Mouse (Mus musculus) limb, embryonic 10.5 days (tissue): ENCODE results near the gene Ggps1. TPM values are rescaled to one million over a fixed set of nuclear protein-coding genes. Genes with fewer than 3 reads are reported as not detected.

ENCODE experiments used
- DNase-seq: peaks from one replicate; pipeline ENCODE4 v3.0.0-alpha.2; 2017; ENCODE audit warnings: low spot score
- H3K27ac ChIP-seq: fragments of 300-500 bp; sonication (generic); 2 replicates; pipeline ENCODE4 v1.5.1; 2016; ENCODE audit warnings: mild to moderate bottlenecking
- H3K27me3 ChIP-seq: fragments of 300-500 bp; sonication (generic); 2 replicates; pipeline ENCODE4 v1.6.1; 2016; ENCODE audit warnings: low read depth, mild to moderate bottlenecking; ENCODE audit not compliant: poor library complexity, severe bottlenecking
- H3K36me3 ChIP-seq: fragments of 300-500 bp; sonication (generic); 2 replicates; pipeline ENCODE4 v1.6.1; 2016; ENCODE audit warnings: mild to moderate bottlenecking, moderate library complexity
- H3K4me1 ChIP-seq: fragments of 300-500 bp; sonication (generic); 2 replicates; pipeline ENCODE4 v1.6.1; 2016
- H3K4me3 ChIP-seq: fragments of 300-500 bp; sonication (generic); 2 replicates; pipeline ENCODE4 v1.5.1; 2016; ENCODE audit warnings: mild to moderate bottlenecking, moderate library complexity
- H3K9me3 ChIP-seq: fragments of 300-500 bp; sonication (generic); replicated peaks from 2 replicates; pipeline ENCODE4 v1.6.1; 2016; ENCODE audit warnings: mild to moderate bottlenecking
- WGBS: fragments of 180-500 bp; shearing (Covaris S2); methylation state at CpG from one replicate; pipeline ENCODE4 v1.1.7; 2016; 5-methylcytosine and 5-hydroxymethylcytosine counted together
- polyA plus RNA-seq: library from polyadenylated mRNA; unstranded; fragments of >200 nt; fragmentation: Nextera tagmentation; extraction: Ambion mirVana; gene quantifications from 2 replicates; pipeline ENCODE4 v1.2.1, GENCODE M21; 2016

The Ggps1 gene
- polyA plus RNA-seq, result 52.4 and 53.9 TPM in 2 replicates

- peak within 1 kb of the TSS; percentile 98 for H3K4me3 ChIP-seq
- H3K4me1 ChIP-seq, result peaks cover 11% of the 10 kb centered on the region
- no peaks in the 10 kb centered on the region for H3K9me3 ChIP-seq
- H3K36me3 ChIP-seq, result peaks cover 40% of the 10 kb centered on the region
- peak; percentile 95 for DNase-seq
- WGBS, result under 1% methylated on average over 64 of the region's 64 CpGs
- H3K27ac ChIP-seq, result peak within 1 kb of the TSS; percentile 98
- no peaks in the 10 kb centered on the region for H3K27me3 ChIP-seq
These were observed at the start of gene Ggps1, which contains the start of gene Arid4b for GRCm38 (mm10) chr13:14063013-14063941. Gene Ggps1, minus strand, starts transcription at chr13:14063488. Gene Arid4b, plus strand, starts transcription at chr13:14063232.

DNA sequence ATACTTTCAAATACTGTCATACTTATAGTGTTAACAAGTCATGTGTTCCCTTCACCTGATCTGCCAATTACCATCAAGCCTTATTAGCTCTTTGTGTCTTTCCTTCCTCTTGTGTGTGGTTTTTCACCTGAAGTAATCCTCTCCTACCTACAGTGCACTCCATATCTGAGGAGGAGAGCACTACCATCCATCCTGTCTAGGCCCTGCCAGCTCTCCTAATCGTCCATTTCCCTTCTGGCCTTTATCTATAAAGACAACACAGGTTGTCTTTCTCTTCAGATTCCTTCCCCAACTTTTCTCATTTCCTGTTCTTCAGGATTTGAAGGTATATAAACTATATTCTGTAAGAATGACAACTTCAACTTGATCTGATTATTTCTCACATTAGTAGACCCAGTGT lies 47.9 kb upstream of the Ggps1 start:
- Histone ChIP-seq H3K36me3 (no peaks in the 10 kb centered on the region), H3K9me3 (no peaks in the 10 kb centered on the region), H3K27me3 (no peaks in the 10 kb centered on the region), H3K4me1 (peaks cover 8% of the 10 kb centered on the region), H3K4me3 (no peak overlapping the region), H3K27ac (no peak overlapping the region)
- DNase-seq, result no peak
- 69% methylated on average over 1 of the region's 1 CpGs for WGBS

- H3K27ac ChIP-seq, result no peak overlapping the region
- no peaks in the 10 kb centered on the region for H3K9me3 ChIP-seq
- 44% methylated on average over 2 of the region's 2 CpGs for WGBS
- no peaks in the 10 kb centered on the region for H3K36me3 ChIP-seq
- no peak overlapping the region for H3K4me3 ChIP-seq
- no peak for DNase-seq
- peaks cover 8% of the 10 kb centered on the region for H3K4me1 ChIP-seq
- no peaks in the 10 kb centered on the region for H3K27me3 ChIP-seq
These were observed 47.0 kb upstream of the Ggps1 start for GRCm38 (mm10) chr13:14110154-14110873.

- H3K27ac ChIP-seq, result no peak overlapping the region
- no peaks in the 10 kb centered on the region for H3K36me3 ChIP-seq
- H3K4me1 ChIP-seq, result no peaks in the 10 kb centered on the region
- no peaks in the 10 kb centered on the region for H3K9me3 ChIP-seq
- DNase-seq, result no peak
- WGBS, result 96% methylated on average over 1 of the region's 1 CpGs
- no peak overlapping the region for H3K4me3 ChIP-seq
- no peaks in the 10 kb centered on the region for H3K27me3 ChIP-seq
These were observed 39.7 kb upstream of the Ggps1 start for GRCm38 (mm10) chr13:14103026-14103425.

GRCm38 (mm10) chr13:14088669-14089068 lies 25.4 kb upstream of the Ggps1 start:
- Histone ChIP-seq H3K27me3 (no peaks in the 10 kb centered on the region), H3K27ac (no peak overlapping the region), H3K4me1 (no peaks in the 10 kb centered on the region), H3K4me3 (no peak overlapping the region), H3K36me3 (peaks cover 18% of the 10 kb centered on the region), H3K9me3 (no peaks in the 10 kb centered on the region)
- WGBS, result 100% methylated on average over 1 of the region's 1 CpGs
- no peak for DNase-seq

- no peaks in the 10 kb centered on the region for H3K4me1 ChIP-seq
- WGBS, result 91% methylated on average over 1 of the region's 1 CpGs
- peaks cover 30% of the 10 kb centered on the region for H3K36me3 ChIP-seq
- no peak for DNase-seq
- H3K27me3 ChIP-seq, result no peaks in the 10 kb centered on the region
- H3K9me3 ChIP-seq, result no peaks in the 10 kb centered on the region
- no peak overlapping the region for H3K27ac ChIP-seq
- H3K4me3 ChIP-seq, result no peak overlapping the region
These were observed 12.0 kb upstream of the Ggps1 start for GRCm38 (mm10) chr13:14075326-14075725.

- Histone ChIP-seq H3K36me3 (peaks cover 35% of the 10 kb centered on the region), H3K4me1 (no peaks in the 10 kb centered on the region), H3K4me3 (no peak overlapping the region), H3K27me3 (no peaks in the 10 kb centered on the region), H3K27ac (no peak overlapping the region), H3K9me3 (no peaks in the 10 kb centered on the region)
- WGBS, result 100% methylated on average over 1 of the region's 1 CpGs
- DNase-seq, result no peak
These were observed 11.1 kb upstream of the Ggps1 start for GRCm38 (mm10) chr13:14074371-14074770.

DNA sequence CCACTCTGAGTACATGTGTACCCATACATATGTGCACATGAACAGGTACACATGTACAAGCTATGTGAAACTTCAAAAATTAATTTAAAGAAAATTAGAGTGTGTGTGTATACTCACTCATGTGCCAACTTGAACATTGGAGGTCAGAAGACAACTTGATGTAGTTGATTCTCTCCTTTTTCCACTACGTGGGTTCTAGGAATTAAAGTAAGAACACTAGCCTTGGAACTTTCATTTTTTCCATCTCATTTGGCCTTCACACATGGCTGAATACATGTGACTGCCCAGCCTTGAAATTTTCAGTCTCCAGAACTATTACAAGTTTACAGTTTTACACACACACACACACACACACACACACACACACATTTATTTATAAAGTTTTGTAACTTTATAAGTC lies 6.0 kb upstream of the Ggps1 start:
- Histone ChIP-seq H3K27ac (no peak overlapping the region), H3K27me3 (no peaks in the 10 kb centered on the region), H3K4me1 (peaks cover 4% of the 10 kb centered on the region; the same call in 1 of the 2 replicates), H3K4me3 (no peak overlapping the region), H3K36me3 (peaks cover 56% of the 10 kb centered on the region), H3K9me3 (no peaks in the 10 kb centered on the region)
- DNase-seq, result no peak
- 97% methylated on average over 1 of the region's 1 CpGs for WGBS

DNA sequence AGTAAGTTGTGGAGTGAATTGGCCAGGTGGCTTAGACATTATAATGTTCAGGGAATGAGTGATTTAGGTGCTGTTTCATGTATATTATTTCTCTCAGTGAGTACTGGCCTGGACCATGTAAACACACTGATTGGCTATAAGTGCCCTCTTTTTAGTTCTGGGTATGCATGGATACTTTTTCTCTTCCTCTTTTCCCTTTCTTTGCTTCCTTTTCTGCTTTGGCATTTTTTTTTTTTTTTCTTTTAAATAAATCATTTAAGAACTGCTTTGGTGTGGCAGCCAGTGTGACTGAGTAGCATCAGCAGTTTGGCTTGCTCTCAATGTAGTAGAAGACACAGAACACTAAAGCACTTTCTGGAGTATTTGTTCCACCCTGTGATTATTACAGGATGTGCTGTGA lies 4.7 kb upstream of the Ggps1 start:
- peaks cover 55% of the 10 kb centered on the region for H3K36me3 ChIP-seq

DNA sequence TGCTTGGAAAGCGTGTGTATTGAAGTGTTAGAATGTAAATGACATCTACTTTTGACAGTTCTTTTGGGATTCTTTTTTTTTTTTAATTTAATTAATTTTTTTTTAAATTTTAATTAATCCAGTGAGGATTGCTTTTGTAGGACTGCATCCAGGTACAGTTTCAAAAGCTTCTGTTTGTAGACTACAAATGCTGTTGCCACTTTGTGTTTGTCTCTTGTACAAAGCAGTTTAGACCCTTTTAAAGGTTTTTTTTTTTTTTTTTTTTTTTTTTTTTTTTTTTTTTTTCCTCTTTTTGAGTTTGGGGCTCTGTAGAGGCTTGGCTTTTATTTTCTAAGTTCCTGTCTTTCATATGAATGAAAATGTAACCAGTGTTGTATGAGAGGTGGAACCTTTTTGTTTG lies 2.4 kb upstream of the Ggps1 start:
- no peaks in the 10 kb centered on the region for H3K9me3 ChIP-seq
- no peak overlapping the region for H3K27ac ChIP-seq
- peaks cover 42% of the 10 kb centered on the region for H3K36me3 ChIP-seq
- no peak overlapping the region for H3K4me3 ChIP-seq
- 92% methylated on average over 1 of the region's 1 CpGs for WGBS
- peaks cover 10% of the 10 kb centered on the region for H3K4me1 ChIP-seq
- no peaks in the 10 kb centered on the region for H3K27me3 ChIP-seq
- no peak for DNase-seq

More for the DNA sequence above, 4.7 kb upstream of the Ggps1 start:
- Histone ChIP-seq H3K27ac (no peak overlapping the region), H3K4me1 (peaks cover 4% of the 10 kb centered on the region; the same call in 1 of the 2 replicates), H3K9me3 (no peaks in the 10 kb centered on the region), H3K27me3 (no peaks in the 10 kb centered on the region), H3K4me3 (no peak overlapping the region)
- no peak for DNase-seq

DNA sequence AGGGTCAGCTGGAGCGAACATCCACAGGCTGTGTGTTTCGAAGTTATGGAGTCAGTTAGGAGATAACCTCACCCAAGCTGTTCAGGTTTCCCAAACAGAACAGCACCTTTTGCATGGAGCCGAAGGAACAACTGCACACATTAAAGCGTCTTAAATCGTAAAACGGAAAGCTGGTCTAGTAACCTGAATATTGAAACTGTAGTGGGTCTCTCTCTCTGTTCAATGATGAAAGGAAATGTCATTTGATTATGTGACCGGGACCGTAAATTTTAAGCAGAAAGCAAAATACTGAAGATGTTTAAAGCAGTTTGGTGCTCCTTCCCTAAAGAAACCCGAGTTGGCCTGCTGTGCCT lies 1.7 kb upstream of the Ggps1 start:
- no peak for DNase-seq
- Histone ChIP-seq H3K27me3 (no peaks in the 10 kb centered on the region), H3K4me1 (peaks cover 11% of the 10 kb centered on the region), H3K27ac (peak overlapping the region; percentile 98; the same call in 1 of the 2 replicates), H3K9me3 (no peaks in the 10 kb centered on the region), H3K36me3 (peaks cover 43% of the 10 kb centered on the region), H3K4me3 (peak overlapping the region; percentile 98)
- 25% methylated on average over 9 of the region's 9 CpGs for WGBS

DNA sequence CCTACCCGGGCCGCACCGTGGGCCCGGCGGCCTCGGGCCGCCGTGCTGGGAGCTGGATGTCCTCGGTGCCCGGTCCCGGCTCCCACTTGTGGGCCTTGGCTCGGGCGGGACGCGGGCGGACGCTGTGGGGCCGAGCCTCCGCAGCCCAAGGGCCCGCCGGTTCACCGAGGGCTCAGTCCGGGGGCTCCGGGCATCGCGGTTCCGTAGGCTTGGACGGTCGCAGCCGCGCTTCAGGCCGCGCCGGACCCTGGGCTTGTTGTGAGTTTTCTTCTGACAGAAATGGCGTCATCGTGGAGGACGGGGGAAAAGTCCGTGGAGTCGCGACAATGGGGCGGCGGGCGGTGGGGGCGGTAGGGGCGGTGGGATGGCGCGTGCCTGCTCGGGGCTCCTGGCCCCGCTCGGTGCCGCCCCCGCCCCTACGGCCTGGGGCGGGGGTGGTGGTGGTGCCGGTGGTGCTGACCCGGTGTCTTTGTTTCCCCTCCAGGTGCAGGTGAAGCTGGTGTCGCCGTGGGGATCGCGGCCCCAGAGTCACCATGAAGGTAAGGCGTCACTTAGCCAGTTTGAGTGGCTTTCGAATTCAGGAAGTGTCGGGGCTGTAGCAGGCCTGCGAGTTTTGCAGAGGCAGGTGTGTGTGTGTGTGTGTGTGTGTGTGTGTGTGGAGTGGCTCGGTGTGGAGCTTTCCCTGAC lies 1.2 kb upstream of the Ggps1 start:
- Histone ChIP-seq H3K4me3 (peak overlapping the region; percentile 98), H3K27ac (peak overlapping the region; percentile 98), H3K36me3 (peaks cover 42% of the 10 kb centered on the region), H3K27me3 (no peaks in the 10 kb centered on the region), H3K4me1 (peaks cover 11% of the 10 kb centered on the region), H3K9me3 (no peaks in the 10 kb centered on the region)
- under 1% methylated on average over 65 of the region's 65 CpGs for WGBS
- peak; percentile 63 for DNase-seq

DNA sequence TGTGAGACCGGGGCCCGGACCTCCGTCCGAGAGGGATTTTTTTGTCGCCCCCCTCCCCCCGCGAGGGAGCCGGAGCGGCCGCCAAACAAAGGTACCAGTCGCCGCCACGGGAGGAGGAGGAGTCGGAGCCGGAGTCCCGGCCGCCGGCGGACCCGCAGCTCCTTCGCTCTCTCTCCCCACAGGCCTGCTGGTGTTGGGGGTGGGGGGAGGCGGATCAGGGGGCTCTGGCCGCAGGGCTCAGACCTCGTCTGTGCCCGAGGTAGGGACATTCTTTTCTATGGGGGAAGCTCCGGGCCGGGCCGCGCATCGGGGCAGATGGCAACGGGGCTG lies 619 bp upstream of the Ggps1 start:
- Histone ChIP-seq H3K36me3 (peaks cover 43% of the 10 kb centered on the region), H3K4me1 (peaks cover 11% of the 10 kb centered on the region), H3K4me3 (peak overlapping the region; percentile 98), H3K9me3 (no peaks in the 10 kb centered on the region), H3K27ac (peak overlapping the region; percentile 98), H3K27me3 (no peaks in the 10 kb centered on the region)
- WGBS, result 0% methylated on average over 22 of the region's 31 CpGs
- DNase-seq, result no peak
